Mouse (Mus musculus): ENCODE measurements around the gene Tdp2.

DNA sequence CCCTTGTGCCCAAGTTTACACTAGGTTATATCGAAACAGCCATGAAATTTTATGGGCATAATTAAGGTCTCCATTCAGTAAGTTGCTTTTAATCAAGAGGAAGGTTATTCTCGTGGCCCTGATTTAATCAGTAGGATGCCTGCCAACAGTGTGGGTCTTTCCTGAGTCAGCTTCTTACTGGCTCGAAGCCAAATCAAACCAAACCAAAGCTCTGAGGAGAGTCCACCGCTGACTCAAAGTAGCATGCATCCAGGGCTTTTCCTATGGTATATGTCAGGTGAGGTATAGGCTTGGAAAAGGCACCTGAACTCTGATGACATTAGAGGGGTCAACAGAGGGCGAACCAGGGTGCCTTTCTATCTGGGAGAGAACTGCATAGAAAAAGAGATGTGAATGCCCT is 49.6 kb upstream of the Tdp2 start:
- TF ChIP-seq POLR2AphosphoS5 (IDR thresholded peaks at IDR 0.05; ENCODE audit: borderline replicate concordance, low read depth, low read length) (no peak), NELFE (IDR thresholded peaks at IDR 0.05; ENCODE audit: low read depth, low read length) (no peak), TAL1 (IDR thresholded peaks at IDR 0.05; ENCODE audit: low read length) (no peak), CTCF (IDR thresholded peaks at IDR 0.05 in 2 of 3, conservative IDR thresholded peaks at IDR 0.05 in 1 of 3; ENCODE audit: control insufficient read depth in 1 of 3, insufficient read depth in 1 of 3, low read depth in 2 of 3, low read length in 3 of 3, poor library complexity in 1 of 3, severe bottlenecking in 1 of 3) (no peak), POLR2A (IDR thresholded peaks at IDR 0.05; ENCODE audit: control insufficient read depth in 1 of 2, insufficient read depth in 1 of 2, low read depth in 1 of 2, low read length in 2 of 2, poor library complexity in 1 of 2) (no peak), EP300 (IDR thresholded peaks at IDR 0.05; ENCODE audit: low read depth in 1 of 2, low read length in 2 of 2) (peak; percentile 4 to 46; a peak in 2 of 4 replicates), USF1 (IDR thresholded peaks at IDR 0.05; ENCODE audit: low read depth, low read length) (no peak), MAX (IDR thresholded peaks at IDR 0.05; ENCODE audit: low read length) (no peak), E2F4 (IDR thresholded peaks at IDR 0.05; ENCODE audit: borderline replicate concordance, low read depth, low read length) (no peak)
